Comparison of ENCODE assay signal across 12 mouse cellular contexts in the genomic region with DNA sequence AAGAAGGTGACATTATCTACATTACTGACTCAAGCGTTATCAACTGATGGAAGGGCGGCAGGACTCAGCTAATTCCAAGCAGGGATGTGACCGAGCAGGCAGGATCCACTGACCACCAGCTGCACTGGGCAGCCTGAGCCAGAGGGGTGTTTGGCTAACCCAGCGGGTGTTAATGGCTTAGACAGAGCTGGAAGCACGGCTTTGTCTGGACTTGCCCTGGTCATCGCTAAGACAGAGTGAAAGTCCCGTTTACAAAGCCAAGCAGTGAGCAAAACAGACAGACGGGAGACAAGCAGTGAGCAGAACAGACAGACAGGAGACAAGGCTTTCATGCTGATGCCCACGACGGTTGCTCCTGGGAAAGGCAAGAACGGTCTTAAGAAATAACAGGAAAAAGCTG. TPM values are rescaled to one million over a fixed set of nuclear protein-coding genes. Genes with fewer than 3 reads are reported as not detected.
DNase-seq lines count a peak whose midpoint lies in the region; ATAC-seq and TF ChIP-seq lines count a peak whose summit lies in the region.
"Had no signal": no experiment of that assay in that cellular context is flagged by ENCODE, and none has a peak within 500 bp of the region (broad histone marks: within the 10 kb centered on the region; RNA-seq: fewer than 3 reads in every experiment).

No protein-coding gene starts in this region.

- no peaks in the 10 kb centered on the region for H3K79me2 ChIP-seq in CH12.LX (replicated peaks; ENCODE audit: control insufficient read depth, extremely low read depth, insufficient read depth, poor library complexity, severe bottlenecking)

- H3K27me3 ChIP-seq in heart, embryonic 11.5 days (ENCODE audit: control insufficient read depth, insufficient read depth, low read length), result peaks cover 5% of the 10 kb centered on the region
- no peaks in the 10 kb centered on the region for H3K27me3 ChIP-seq in CH12.LX (replicated peaks)
- H3K27me3 ChIP-seq in embryonic facial prominence, embryonic 14.5 days (replicated peaks; ENCODE audit: control insufficient read depth, insufficient read depth, low read length), result 0 out of 2 replicates have a peak, but pooled peaks cover 4% of the 10 kb centered on the region
- H3K27me3 ChIP-seq in midbrain, embryonic 13.5 days, result peaks cover 13% of the 10 kb centered on the region

- peak overlapping the region; percentile 51 for H3K4me2 ChIP-seq in heart, embryonic 11.5 days
- H3K4me2 ChIP-seq in CH12.LX (ENCODE audit: insufficient read depth, low read depth, poor library complexity, severe bottlenecking), result peak overlapping the region; percentile 14; the same call in 1 of the 2 replicates
- H3K4me2 ChIP-seq in embryonic facial prominence, embryonic 14.5 days (ENCODE audit: low read depth, low read length), result peak overlapping the region; percentile 26; the same call in 1 of the 2 replicates
- H3K4me2 ChIP-seq in midbrain, embryonic 13.5 days (replicated peaks), result 0 out of 2 replicates have a peak overlapping the region, but pooled peaks have one; percentile 12

- no peak overlapping the region for H3K4me3 ChIP-seq in heart, embryonic 11.5 days (ENCODE audit: low read depth, low read length)
- no peak overlapping the region for H3K4me3 ChIP-seq in CH12.LX (replicated peaks in 1 of 3; ENCODE audit: low read depth in 2 of 3, low read length in 2 of 3, poor library complexity in 1 of 3)
- no peak overlapping the region for H3K4me3 ChIP-seq in embryonic facial prominence, embryonic 14.5 days (ENCODE audit: low read depth, low read length)
- no peak overlapping the region for H3K4me3 ChIP-seq in midbrain, embryonic 13.5 days (replicated peaks)

- H3K9ac ChIP-seq in heart, embryonic 11.5 days (ENCODE audit: low read depth, low read length), result no peak overlapping the region
- no peak overlapping the region for H3K9ac ChIP-seq in CH12.LX (ENCODE audit: insufficient read depth, low read depth)
- H3K9ac ChIP-seq in embryonic facial prominence, embryonic 14.5 days (ENCODE audit: low read depth, low read length), result peak overlapping the region; percentile 32; the same call in 1 of the 2 replicates
- no peak overlapping the region for H3K9ac ChIP-seq in midbrain, embryonic 13.5 days (replicated peaks)

- TF ChIP-seq EP300 in CH12.LX (IDR thresholded peaks at IDR 0.05; ENCODE audit: low read length), result no peak

- intact Hi-C loops in heart, postnatal 14 days (cut with DNase I), result no loop called here

- no peak for TF ChIP-seq CTCF in CH12.LX (conservative IDR thresholded peaks at IDR 0.05 in 1 of 2, IDR thresholded peaks at IDR 0.05 in 1 of 2; ENCODE audit: low read depth in 2 of 2, low read length in 2 of 2)

- WGBS in heart, embryonic 11.5 days (ENCODE audit: insufficient replicate concordance), result 6% methylated on average over 11 of the region's 11 CpGs
- 15% methylated on average over 11 of the region's 11 CpGs for WGBS in embryonic facial prominence, embryonic 14.5 days
- WGBS in midbrain, embryonic 13.5 days, result 3% methylated on average over 11 of the region's 11 CpGs

- no peak for TF ChIP-seq RAD21 in CH12.LX (IDR thresholded peaks at IDR 0.05; ENCODE audit: low read depth, low read length)

- no peaks in the 10 kb centered on the region for H3K36me3 ChIP-seq in heart, embryonic 11.5 days (ENCODE audit: control insufficient read depth, insufficient read depth, low read length)
- H3K36me3 ChIP-seq in CH12.LX (replicated peaks in 1 of 2; ENCODE audit: control insufficient read depth in 1 of 2, insufficient read depth in 1 of 2, low read length in 1 of 2), result no peaks in the 10 kb centered on the region
- H3K36me3 ChIP-seq in embryonic facial prominence, embryonic 14.5 days (ENCODE audit: control insufficient read depth, insufficient read depth, low read length), result no peaks in the 10 kb centered on the region
- no peaks in the 10 kb centered on the region for H3K36me3 ChIP-seq in midbrain, embryonic 13.5 days

- peak; percentile 28; the same call in 1 of the 2 replicates for TF ChIP-seq POLR2A in CH12.LX (IDR thresholded peaks at IDR 0.05; ENCODE audit: low read depth, low read length)

- dilution Hi-C loops in CH12.LX (cut with MboI; ENCODE audit: extremely low pct_ligation_motif_present, extremely low pct_unique_long_range_greater_than_20kb, low sequenced_read_pairs), result no loop called here

- no peak for DNase-seq in heart, postnatal 14 days
- no peak for DNase-seq in CH12.LX (ENCODE audit: extremely low read depth)
- no peak for DNase-seq in embryonic facial prominence, embryonic 14.5 days (ENCODE audit: low spot score)
- DNase-seq in left cerebral cortex, adult 18-20 months (ENCODE audit: low spot score in 2 of 2), result no peak
- DNase-seq in gastrocnemius, adult 18-20 months (ENCODE audit: low spot score), result no peak
- DNase-seq in kidney, adult 8-10 months, result no peak
- DNase-seq: gastrocnemius, postnatal 36 days; kidney, adult 9 months; liver had no signal

- no peaks in the 10 kb centered on the region for H3K9me3 ChIP-seq in heart, embryonic 11.5 days (replicated peaks; ENCODE audit: control insufficient read depth, low read length)
- H3K9me3 ChIP-seq in CH12.LX (replicated peaks; ENCODE audit: low read length), result no peaks in the 10 kb centered on the region
- no peaks in the 10 kb centered on the region for H3K9me3 ChIP-seq in embryonic facial prominence, embryonic 14.5 days (ENCODE audit: control insufficient read depth, low read length)
- no peaks in the 10 kb centered on the region for H3K9me3 ChIP-seq in midbrain, embryonic 13.5 days

- in situ Hi-C loops in CH12.LX (cut with MboI; ENCODE audit: low pct_ligation_motif_present, low pct_unique_long_range_greater_than_20kb, low sequenced_read_pairs), result no loop called here

- ATAC-seq in heart, embryonic 11.5 days (replicated peaks; ENCODE audit: insufficient number of reproducible peaks, low FRiP score, low TSS enrichment), result no peak
- ATAC-seq in embryonic facial prominence, embryonic 14.5 days (ENCODE audit: low read depth), result no peak
- no peak for ATAC-seq in midbrain, embryonic 13.5 days

- H3K27ac ChIP-seq in heart, embryonic 11.5 days (ENCODE audit: low read depth, low read length), result no peak overlapping the region
- peak overlapping the region; percentile 77 for H3K27ac ChIP-seq in CH12.LX (ENCODE audit: insufficient read depth, low read depth)
- H3K27ac ChIP-seq in embryonic facial prominence, embryonic 14.5 days (replicated peaks; ENCODE audit: low read depth, low read length), result no peak overlapping the region
- no peak overlapping the region for H3K27ac ChIP-seq in midbrain, embryonic 13.5 days

- peaks cover 10% of the 10 kb centered on the region for H3K4me1 ChIP-seq in heart, embryonic 11.5 days (ENCODE audit: control insufficient read depth, insufficient read depth, low read length)
- peaks cover 4 to 7% of the 10 kb centered on the region in 2 experiments; a peak in 2 of 4 replicates for H3K4me1 ChIP-seq in CH12.LX (ENCODE audit: control insufficient read depth in 1 of 2, insufficient read depth in 2 of 2)
- H3K4me1 ChIP-seq in embryonic facial prominence, embryonic 14.5 days (ENCODE audit: control insufficient read depth, insufficient read depth, low read length), result no peaks in the 10 kb centered on the region
- H3K4me1 ChIP-seq in midbrain, embryonic 13.5 days (replicated peaks), result peaks cover 9% of the 10 kb centered on the region

TF ChIP-seq in CH12.LX, 34 proteins besides CTCF, POLR2A, EP300 and RAD21:
- TF ChIP-seq ZKSCAN1 (IDR thresholded peaks at IDR 0.05; ENCODE audit: borderline replicate concordance, low read depth, low read length) (no peak), ETS1 (conservative IDR thresholded peaks at IDR 0.05; ENCODE audit: low read depth, low read length) (no peak), SIN3A (IDR thresholded peaks at IDR 0.05; ENCODE audit: low read length) (no peak), PAX5 (IDR thresholded peaks at IDR 0.05; ENCODE audit: low read length) (no peak), CHD1 (IDR thresholded peaks at IDR 0.05; ENCODE audit: low read depth, low read length) (peak; percentile 90; the same call in 1 of the 2 replicates), ZC3H11A (IDR thresholded peaks at IDR 0.05; ENCODE audit: low read depth, low read length) (no peak), IRF4 (IDR thresholded peaks at IDR 0.05; ENCODE audit: low read depth, low read length) (peak; percentile 66; the same call in 1 of the 2 replicates), MYC (IDR thresholded peaks at IDR 0.05; ENCODE audit: low read depth, low read length) (no peak), TCF12 (IDR thresholded peaks at IDR 0.05; ENCODE audit: low read depth, low read length) (peak; percentile 46; the same call in 1 of the 2 replicates), TBP (conservative IDR thresholded peaks at IDR 0.05; ENCODE audit: low read depth, low read length) (no peak)

RNA-seq across cellular contexts. Expression of a gene that starts 4.2 kb away (rescaled TPM):
- polyA plus RNA-seq in heart, embryonic 11.5 days (2014; fragmentation: Nextera tagmentation; extraction: Ambion mirVana), result not detected in 2 replicates
- not detected for total RNA-seq in heart, postnatal 14 days (2021)
- total RNA-seq in CH12.LX (2012; rRNA removed) (not detected in 2 replicates), CH12.LX (2014; rRNA removed) (not detected in 2 replicates)
- not detected in 2 replicates for polyA plus RNA-seq in CH12.LX (2012; ENCODE audit: insufficient read length, low read depth)
- 0.25 TPM in 1 of 2 replicates, not detected in the other for polyA plus RNA-seq in embryonic facial prominence, embryonic 14.5 days (2014; fragmentation: Nextera tagmentation; extraction: Ambion mirVana)
- polyA plus RNA-seq in midbrain, embryonic 13.5 days (2015; fragmentation: Nextera tagmentation; extraction: Ambion mirVana), result 79.2 and 91.8 TPM in 2 replicates
- under 1 TPM in 1 of 2 experiments, not detected in 1; 0.46 TPM for total RNA-seq in left cerebral cortex, adult 18-20 months (2021)
- not detected for total RNA-seq in gastrocnemius, adult 18-20 months (2021)
- total RNA-seq: gastrocnemius, postnatal 36 days; megakaryocyte-erythroid progenitor cell, adult 5-6 weeks had no signal
